Mouse (Mus musculus) left cerebral cortex, postnatal 10 days (tissue): ENCODE results near the gene Arpp19. TPM values are rescaled to one million over a fixed set of nuclear protein-coding genes. Genes with fewer than 3 reads are reported as not detected.

Experiments used
- DNase-seq, 2 experiments: peaks; one replicate each; pipeline ENCODE4 v3.0.0; 2021 to 2022; ENCODE audit warnings: low spot score in 2 of 2, mixed read lengths in 1 of 2; ENCODE audit errors: extremely low spot score in 1 of 2
- intact Hi-C: fragments of 180-260 bp; cut with DNase I; formaldehyde crosslinking; loops from one replicate; pipeline ENCODE4 v1.15.1; 2025
- total RNA-seq, 2 experiments: library from RNA; stranded (reverse); gene quantifications; 2 replicates each; pipeline ENCODE4 v1.2.3; 2021

Gene Arpp19
- 100 to 1,000 TPM; 187 to 198 TPM for total RNA-seq

DNA sequence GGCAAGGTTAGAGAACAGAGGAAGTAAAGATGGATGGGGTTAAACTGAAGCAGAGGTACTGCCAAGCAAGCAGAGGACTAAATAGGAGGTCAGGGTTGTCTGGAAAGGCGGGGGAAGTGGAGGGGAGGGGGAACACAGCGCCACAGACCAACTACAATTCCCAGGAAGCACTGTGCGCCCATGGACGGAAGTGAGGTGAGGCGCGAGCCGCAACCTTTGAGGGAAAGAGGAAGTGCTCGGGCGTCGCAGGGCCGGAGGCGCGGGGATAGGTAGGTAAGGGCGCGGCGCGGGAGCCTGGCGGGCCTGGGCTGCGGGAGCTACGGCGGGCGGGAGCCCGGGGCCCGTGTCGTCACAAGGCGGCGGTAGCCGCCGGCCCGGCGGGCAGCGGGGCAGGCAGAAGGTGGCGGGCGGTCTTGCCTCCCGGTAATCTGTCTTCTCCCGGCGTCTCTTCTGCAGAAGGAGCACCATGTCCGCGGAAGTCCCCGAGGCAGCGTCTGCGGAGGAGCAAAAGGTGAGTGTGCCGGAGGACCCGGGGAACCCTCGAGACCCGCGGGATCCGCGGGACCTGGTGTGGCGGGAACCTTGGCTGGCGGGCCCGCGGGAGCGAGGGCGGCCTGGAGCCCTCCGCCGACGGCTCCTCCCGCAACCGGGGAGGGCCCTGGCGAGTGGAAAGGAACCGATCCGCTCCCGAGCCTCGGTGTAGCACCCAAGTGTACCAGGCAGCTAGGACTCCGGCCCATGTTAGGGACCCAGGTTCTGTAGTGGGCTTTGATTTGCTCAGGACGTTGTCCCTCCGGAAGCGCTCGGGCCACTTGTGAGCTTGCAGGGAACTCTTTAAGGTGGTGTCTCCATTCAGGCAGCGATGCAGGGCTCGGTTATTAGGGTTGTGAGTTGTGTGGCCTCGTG, at the start of gene Arpp19:
Gene Arpp19, plus strand, starts transcription at position 164 of the 906 bp plus-strand sequence.
- DNase-seq, result peak; percentile 82 to 89
- intact Hi-C loops, result loop anchor here (5.0 kb wide), 1 partner anchor 130 kb away; no protein-coding TSS in a partner anchor

DNA sequence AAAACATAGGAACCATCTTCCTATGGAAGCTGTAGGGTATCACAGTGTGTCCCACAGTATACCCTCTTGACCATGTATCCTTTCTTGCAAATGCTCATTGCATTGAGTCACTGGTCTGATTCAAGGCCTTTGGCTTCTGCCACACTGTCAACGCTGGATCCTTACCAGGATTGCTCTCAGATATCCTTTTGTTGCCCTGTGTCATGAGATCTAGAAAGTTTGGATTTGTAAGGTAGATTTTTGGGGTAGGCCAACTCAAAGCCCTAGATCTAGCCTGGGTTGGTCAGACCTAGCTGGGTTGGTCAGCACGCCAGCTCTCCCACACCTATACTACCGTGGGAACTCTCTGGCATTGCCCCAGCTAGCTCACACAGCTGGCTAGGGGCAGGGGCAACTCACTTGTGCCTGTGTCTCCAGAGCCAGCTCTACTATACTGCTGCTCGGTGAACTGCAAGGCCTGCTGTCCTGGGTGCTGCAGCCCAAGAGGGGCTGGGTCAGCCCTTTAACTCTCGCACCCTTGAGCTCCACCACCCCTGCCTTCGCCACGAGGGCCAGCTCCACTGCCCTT, 48.4 kb upstream of the Arpp19 start:
- intact Hi-C loops, result no loop called here
- DNase-seq, result no peak

DNA sequence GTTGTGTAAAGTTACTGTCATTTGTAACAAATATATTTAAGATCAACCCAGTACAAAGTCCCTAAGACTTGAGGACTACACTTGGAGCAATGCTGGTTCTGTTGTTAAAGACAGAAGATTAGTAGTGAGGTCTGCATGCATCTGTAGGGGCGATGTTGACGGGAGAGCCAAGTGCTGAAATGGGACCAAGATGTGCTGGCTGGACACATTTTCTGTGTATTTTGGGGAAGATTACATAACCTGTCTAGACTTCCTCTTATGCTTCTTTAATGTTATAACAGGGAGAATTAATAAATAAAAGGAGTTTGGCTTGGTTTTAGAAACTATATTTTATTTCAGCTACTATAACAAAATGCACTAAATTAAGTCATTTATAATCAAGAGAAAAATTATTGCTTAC, 47.4 kb upstream of the Arpp19 start:
- intact Hi-C loops, result no loop called here
- DNase-seq, result no peak

DNA sequence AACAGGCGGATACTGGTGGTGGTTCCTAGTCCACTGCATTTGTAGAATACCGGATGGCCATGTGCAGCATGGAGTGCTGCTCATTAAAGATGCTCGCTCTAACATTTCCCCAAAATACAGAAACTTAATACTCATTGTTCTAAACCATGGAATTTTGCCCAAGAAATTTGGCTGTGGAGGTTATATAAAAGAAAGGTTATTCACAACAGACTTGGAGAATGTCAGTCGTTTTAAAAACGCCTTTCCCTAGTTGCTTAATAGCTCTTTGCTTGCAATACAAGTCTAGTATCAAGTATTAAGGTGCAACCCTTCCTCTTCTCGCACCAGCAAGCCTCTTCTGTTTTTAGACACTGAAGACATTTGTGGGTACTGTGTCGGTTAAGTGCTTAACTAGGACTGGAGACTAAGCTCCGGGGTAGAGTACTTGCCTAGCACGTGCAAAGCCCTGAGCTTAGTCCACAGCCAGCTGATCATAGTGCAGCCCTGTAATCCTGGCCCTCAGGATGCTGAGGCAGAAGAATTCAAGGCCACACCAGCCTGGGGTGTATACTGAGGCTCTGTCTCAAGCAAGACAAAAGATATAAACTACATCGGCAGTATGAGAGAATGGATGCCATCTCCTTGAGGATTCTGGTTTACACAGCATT, 42.7 kb upstream of the Arpp19 start:
- DNase-seq, result no peak
- intact Hi-C loops, result no loop called here

DNA sequence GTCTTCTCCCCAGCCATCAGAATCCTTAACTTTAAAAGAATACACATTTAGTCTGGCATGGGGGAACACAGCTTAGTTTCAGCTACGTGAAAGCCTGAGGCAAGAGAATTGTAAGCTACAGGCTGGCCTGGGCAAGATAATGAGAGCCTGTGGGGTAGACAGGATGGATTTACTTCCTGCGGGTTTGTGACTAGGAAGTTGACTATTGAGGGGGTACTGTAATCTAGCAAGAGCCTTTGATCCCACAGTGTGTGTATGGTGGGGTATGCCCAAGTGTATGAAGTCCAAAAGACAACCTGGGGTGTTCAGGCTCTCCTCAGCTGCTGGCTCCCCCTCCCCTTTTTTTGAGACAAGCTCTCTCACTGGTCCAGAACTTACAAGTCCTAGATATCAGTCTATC, 41.1 kb upstream of the Arpp19 start:
- intact Hi-C loops, result no loop called here
- no peak for DNase-seq

DNA sequence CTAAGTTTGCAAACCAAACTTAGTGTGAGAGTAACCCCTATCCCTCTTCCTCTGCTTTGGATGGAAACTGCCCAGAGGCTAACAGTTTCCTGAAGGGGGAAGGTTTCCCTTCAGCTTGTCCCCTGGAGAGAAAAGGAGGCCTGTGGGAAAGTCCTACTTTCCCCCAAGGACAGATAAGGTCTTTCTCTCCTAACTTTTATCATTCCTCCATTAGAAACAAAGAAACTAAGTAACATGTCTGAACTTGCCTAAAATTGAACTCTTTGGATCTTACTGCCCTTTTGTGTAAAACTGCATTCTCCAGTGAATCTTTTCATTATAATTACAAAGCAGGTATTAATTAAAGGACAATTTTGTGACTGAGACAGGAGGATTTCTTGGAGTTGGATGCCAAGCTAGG, 39.4 kb upstream of the Arpp19 start:
- intact Hi-C loops, result no loop called here
- no peak for DNase-seq

DNA sequence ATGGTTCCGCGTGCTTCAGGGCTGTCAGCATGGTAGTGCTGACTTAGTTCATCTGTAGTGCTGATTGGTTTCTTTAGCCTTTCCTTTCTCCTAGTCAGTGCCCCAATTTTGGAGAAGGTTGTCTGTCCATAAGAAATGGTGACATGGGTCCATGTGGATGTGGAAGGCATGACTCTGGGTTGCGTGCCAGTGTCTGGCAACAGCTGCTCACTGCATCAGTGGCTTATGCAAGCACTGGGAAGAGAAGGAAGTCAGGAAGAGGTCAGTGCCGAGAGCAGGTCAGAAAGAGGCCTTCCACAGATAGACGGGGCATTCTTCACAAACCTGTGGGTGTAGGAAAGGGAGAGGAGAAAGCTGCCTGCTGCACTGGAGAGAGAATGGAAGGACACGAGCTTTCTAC, 36.4 kb upstream of the Arpp19 start:
- intact Hi-C loops, result no loop called here
- DNase-seq, result no peak

DNA sequence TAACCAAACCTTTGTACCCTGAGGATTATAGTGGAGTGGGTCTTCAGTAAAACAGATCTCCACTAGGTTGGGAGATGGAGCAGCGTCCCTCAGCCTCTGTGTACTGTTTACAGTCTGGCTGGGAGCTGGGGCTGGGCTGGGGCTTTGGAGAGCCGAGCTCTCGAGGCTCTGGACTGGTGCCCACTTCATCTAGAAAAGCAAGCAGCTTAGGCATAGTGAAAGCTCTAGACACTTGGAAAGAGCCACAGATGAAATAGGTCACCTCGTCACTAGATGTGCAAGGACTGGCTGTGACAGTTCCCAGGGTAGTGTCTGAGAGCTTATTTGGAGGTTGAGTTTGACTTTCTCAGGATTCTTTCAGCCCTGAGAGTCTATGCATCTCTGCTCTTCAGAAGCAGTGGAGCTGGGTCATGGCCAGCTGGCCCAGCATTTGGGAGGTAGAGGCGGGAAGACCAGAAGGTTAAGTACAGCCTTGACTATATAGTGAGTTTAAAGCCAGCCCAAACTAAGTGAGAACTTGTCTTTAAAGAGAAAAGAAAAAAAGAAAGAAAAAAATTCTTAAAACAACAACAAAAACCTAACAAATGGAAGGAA, 35.7 kb upstream of the Arpp19 start:
- peak; percentile 28 to 58 for DNase-seq
- intact Hi-C loops, result no loop called here

DNA sequence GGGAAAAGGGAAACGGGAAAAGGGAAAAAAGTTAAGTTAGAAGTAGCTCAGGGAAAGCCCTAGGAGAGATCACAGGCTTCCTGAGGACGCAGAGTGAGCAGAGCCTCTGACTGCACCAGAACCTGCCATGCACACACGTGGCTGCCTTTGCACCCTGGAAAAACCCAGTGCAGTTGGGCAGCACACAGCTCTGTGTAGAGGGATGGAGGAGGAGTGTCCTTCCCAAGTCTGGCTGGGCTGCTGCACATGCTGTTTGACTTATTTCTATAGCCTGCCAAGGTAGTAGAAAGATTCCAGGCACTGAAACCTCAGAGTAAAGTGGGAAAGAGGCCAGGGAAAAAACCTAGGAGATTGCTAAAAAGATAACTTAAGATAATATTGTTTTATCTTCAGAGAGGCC, 35.2 kb upstream of the Arpp19 start:
- no peak for DNase-seq
- intact Hi-C loops, result no loop called here

DNA sequence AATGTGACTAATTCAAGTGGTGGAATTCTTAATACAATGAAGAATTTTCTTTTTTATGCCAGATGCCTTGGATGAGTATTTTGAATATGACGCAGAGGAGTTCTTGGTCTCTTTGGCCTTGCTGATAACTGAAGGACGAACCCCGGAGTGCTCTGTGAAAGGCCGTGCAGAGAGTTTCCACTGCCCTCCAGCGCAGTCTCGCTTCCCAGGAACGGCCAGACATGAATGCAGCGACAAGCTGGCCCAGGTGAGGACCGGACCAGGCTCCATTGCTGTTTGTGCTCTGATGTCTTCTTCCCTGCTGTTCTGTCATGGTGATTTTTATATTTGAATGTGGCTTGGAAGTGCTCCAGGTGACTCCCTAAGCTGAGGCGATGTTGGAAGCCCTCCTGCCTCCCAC, 33.2 kb upstream of the Arpp19 start:
- intact Hi-C loops, result no loop called here
- DNase-seq, result no peak

DNA sequence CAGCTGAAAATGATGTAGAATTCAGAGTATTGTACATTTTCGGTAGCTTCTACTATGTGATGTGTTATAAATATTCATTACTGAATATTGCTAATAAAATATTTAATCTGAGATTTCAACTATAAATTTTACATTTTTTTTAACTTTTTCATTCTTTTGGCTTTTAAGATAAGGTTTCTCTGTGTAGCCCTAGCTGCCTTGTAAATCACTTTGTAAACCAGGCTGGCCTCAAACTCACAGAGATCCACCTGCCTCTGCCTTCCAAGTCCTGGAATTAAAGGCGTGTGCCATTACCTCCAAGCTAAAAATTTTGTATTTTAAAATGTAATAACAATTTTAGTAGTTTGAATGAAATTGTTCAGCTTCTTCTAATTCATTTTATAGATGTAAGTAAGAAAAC, 20.8 kb upstream of the Arpp19 start:
- intact Hi-C loops, result no loop called here

DNA sequence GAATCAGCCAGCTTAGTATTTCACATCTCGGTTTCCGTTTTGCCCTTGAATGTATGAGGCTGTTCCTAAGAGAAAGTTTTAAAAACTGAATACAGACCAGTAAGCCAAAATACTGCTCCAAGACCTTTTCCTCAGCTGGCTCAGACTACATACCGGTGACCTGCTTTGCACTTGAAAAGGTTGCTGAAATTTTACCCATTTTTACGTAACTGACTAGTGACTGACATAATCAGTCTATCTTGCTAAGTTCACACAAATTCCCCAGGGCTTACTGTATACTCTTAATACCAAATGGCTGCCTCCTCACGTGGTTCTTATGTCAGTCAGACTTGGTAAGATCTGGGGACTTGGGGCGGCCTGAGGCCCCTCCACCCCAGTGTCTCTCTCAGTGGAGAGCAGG, 18.2 kb upstream of the Arpp19 start:
- intact Hi-C loops, result no loop called here
- no peak for DNase-seq

More for the DNA sequence above, 20.8 kb upstream of the Arpp19 start:
- DNase-seq, result no peak

DNA sequence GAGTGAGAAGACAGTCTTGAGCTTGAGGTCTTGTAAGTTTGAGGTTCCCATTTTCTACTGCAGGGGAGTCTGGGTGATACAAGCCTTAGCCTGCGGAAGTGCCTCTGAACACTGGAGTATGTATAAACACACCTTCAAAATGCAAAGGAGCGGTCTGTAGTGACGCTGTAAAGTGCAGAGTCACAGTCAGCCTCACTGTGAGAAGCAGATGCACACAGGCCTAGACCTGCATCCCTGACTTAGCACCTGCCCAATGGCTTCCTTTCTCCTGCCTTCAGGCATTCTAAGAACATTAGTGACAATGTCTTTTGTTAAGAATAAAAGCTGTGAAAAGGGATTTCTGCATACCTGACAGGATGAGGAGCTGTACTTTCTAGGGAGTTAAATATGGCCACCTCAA, 17.8 kb upstream of the Arpp19 start:
- intact Hi-C loops, result no loop called here
- no peak for DNase-seq

DNA sequence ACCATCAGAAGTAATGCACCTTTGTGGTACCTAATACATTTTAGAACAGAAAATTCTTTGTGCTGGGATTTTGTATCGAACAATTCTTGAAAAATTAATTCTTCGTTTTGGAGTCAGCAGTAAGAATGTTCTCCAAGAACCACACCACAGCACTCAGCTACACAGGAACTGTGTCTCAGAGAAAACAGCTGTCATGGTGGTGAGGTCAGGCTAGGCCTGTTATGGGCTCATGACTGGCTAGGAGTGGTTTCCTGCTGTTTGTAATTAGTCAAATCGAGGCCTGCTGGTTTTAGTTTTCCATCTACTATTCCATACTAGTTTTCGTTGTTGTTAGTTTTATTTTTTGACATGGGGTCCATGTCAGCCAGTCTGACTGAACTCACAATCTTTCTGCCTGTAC, 16.9 kb upstream of the Arpp19 start:
- DNase-seq, result no peak
- intact Hi-C loops, result no loop called here

DNA sequence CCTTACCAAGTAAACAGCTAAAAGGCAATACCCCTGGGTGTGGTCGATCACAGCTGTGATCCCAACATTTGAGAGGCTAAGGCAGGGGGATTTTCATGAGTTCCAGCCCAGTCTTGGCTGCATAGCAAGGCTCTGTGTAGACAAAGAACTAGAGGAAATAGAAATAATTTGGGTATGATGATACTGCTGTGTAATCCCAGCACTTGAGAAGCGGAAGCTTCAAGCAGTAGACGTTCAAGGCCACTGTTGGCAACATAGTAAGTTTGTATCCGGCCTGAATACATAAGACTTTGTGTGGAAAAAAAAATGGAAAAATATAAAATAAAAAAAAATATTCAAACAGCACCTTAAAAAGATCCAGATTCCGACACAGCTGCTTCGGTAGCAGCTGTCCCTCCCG, 14.9 kb upstream of the Arpp19 start:
- intact Hi-C loops, result no loop called here
- DNase-seq, result no peak

DNA sequence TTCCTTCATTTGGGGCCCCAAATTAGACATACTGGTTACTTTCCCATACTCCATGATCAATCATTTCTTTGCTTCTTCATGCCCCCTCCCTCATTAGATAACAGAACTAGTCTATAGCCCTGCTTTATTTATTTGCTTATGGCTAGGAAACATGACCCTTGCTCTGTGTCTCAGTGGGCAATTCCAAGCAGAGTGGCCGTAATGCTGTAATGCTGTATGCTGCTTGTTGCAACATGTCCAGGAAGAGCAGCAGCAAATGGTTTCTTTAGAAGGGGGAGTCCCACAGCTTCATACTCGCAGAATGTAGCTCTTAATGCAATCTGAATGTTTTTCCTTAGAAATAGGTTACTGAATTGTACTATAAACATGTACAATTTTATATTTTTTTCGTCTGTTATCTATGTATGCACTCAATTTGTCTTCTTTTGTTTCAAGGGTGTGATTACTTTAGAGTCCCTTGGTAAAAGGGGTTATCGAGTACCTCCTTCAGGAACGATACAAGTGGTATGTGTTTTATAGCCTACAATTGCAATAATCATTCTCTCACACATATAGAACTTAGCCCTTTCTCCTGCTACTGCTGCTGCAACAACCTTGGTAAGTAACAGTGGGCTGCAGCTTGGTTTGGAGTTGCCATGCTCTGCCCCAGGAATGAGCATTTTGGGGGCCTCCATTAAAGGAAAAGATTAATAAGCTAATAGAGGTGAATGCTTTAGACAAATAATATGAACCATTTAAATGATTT, 14.1 kb upstream of the Arpp19 start:
- no peak for DNase-seq
- intact Hi-C loops, result no loop called here

DNA sequence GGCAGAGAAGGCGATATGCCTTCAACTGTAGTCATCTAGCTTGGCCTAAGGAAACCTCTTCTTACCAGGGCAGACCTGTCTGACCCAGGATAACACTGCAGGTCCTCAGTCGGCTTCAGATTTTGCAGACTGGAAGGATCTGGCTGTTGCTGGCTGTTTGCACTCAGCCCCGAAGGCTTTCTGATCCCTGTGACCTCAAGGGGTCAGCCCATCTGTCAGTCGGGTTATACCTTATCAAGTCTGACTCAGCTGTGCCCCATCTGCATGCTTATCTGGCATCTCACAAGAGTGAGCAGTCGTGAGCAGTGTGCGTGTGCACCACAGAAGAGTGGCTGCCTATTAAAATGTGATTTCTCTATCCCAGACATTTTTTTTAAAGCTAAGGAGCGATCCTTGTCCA, 13.3 kb upstream of the Arpp19 start:
- intact Hi-C loops, result no loop called here
- no peak for DNase-seq

DNA sequence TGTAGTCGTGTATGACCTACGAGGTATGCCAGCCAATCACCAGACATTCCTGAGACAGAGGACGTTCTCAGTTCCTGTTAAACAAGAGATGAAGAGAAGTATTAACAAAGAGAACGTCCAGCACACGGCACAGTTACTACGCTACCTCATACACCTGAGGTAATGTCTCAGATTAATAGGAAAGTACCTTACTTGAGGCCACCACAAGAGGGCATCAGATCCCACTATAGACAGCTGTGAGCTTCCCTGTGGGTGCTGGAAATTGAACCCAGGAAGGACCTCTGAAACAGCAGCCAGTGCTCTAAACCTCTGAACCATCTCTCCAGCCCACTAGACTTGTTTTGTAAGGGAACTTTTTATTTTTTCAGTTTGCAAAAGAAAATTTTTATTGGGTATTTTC, 11.7 kb upstream of the Arpp19 start:
- DNase-seq, result no peak
- intact Hi-C loops, result no loop called here

DNA sequence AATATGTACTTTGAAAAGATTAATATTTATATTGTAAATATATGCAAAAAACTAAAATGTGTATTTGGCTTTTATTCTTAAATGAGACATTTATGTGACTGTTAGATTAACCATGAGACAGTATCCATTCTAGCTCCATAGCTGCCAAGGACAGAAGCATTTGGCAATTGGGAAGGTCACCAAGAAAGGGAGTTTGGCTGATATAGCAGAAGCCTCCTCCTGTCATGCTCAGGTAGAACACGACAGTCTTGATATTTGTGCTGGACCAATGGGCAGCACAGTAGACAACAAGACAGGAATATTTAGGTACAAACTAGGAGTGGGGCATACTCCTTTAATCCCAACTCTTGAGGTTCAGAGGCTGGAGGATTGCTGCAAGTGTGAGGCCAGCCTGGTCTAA, 5.0 kb upstream of the Arpp19 start:
- intact Hi-C loops, result no loop called here
- no peak for DNase-seq
